Mouse (Mus musculus) lung, embryonic 14.5 days (tissue): Measurements from ENCODE around the gene Tmc6. TPM values are rescaled to one million over a fixed set of nuclear protein-coding genes. Genes with fewer than 3 reads are reported as not detected.
"Not testable (repeated sequence)": the region's sequence is repeated elsewhere in the genome, so short reads cannot be mapped to it uniquely, and the experiment has no call there.

ENCODE experiments used
- ATAC-seq: fragments of 200-750 bp; cut with Nextera tagmentation; 2 replicates; pipeline ENCODE4 v1.8.0; 2017; ENCODE audit warnings: mild to moderate bottlenecking, moderate TSS enrichment, moderate library complexity; ENCODE audit not compliant: insufficient read depth
- DNase-seq: peaks from one replicate; pipeline ENCODE4 v3.0.0-alpha.2; 2015
- H3K27ac ChIP-seq: fragments of 300-500 bp; sonication (generic); 2 replicates; pipeline ENCODE4 v1.5.1; 2014; ENCODE audit warnings: low read depth, mild to moderate bottlenecking, moderate library complexity
- H3K27me3 ChIP-seq: fragments of 300-500 bp; sonication (generic); 2 replicates; pipeline ENCODE4 v1.6.1; 2014; ENCODE audit warnings: low read length, control low read depth; ENCODE audit not compliant: insufficient read depth
- H3K36me3 ChIP-seq: fragments of 300-500 bp; sonication (generic); 2 replicates; pipeline ENCODE4 v1.6.1; 2014; ENCODE audit warnings: control low read depth; ENCODE audit not compliant: insufficient read depth
- H3K4me1 ChIP-seq: fragments of 300-500 bp; sonication (generic); 2 replicates; pipeline ENCODE4 v1.6.1; 2014; ENCODE audit warnings: antibody characterized with exemption, control low read depth; ENCODE audit not compliant: insufficient read depth
- H3K4me2 ChIP-seq: fragments of 300-500 bp; sonication (generic); 2 replicates; pipeline ENCODE4 v1.6.1; 2014; ENCODE audit warnings: mild to moderate bottlenecking
- H3K4me3 ChIP-seq: fragments of 300-500 bp; sonication (generic); 2 replicates; pipeline ENCODE4 v1.5.1; 2014; ENCODE audit warnings: low read depth, low read length
- H3K9ac ChIP-seq: fragments of 300-500 bp; sonication (generic); 2 replicates; pipeline ENCODE4 v1.6.1; 2014
- H3K9me3 ChIP-seq: fragments of 300-500 bp; sonication (generic); 2 replicates; pipeline ENCODE4 v1.6.1; 2016; ENCODE audit warnings: low read depth, low read length, control low read depth
- CTCF ChIP-seq: IDR thresholded peaks from 2 replicates; pipeline ENCODE4 v1.5.1; 2016; ENCODE audit warnings: antibody characterized with exemption, low read depth
- WGBS: fragments of 180-500 bp; shearing (Covaris S2); extraction: QIAGEN DNeasy Blood & Tissue Kit; methylation state at CpG from one replicate; pipeline ENCODE4 v1.1.7; 2014; 5-methylcytosine and 5-hydroxymethylcytosine counted together
- polyA plus RNA-seq: library from polyadenylated mRNA; unstranded; fragments of >200 nt; fragmentation: Nextera tagmentation; extraction: Ambion mirVana; gene quantifications from 2 replicates; pipeline ENCODE4 v1.2.1, GENCODE M21; 2014

The Tmc6 gene
- polyA plus RNA-seq, 1 experiment from 2014 or later: 18.6 TPM

- Histone ChIP-seq H3K9me3 (no peaks in the 10 kb centered on the region), H3K4me2 (peak overlapping the region; percentile 48), H3K4me3 (no peak overlapping the region; the same call in 1 of the 2 replicates), H3K27ac (no peak overlapping the region), H3K27me3 (0 out of 2 replicates have a peak, but pooled peaks cover 3% of the 10 kb centered on the region), H3K9ac (no peak overlapping the region; the same call in 1 of the 2 replicates), H3K36me3 (no peaks in the 10 kb centered on the region), H3K4me1 (peaks cover 4% of the 10 kb centered on the region; the same call in 1 of the 2 replicates)
- DNase-seq (no peak), ATAC-seq (peak; percentile 40)
- WGBS: 32% methylated on average over 23 of the region's 23 CpGs
- peak; percentile 46 for TF ChIP-seq CTCF
These were observed 8.9 kb upstream of the Tmc6 start for GRCm38 (mm10) chr11:117790703-117791440.

- Histone ChIP-seq H3K27ac (no peak overlapping the region), H3K4me2 (peak overlapping the region; percentile 48), H3K4me3 (no peak overlapping the region; the same call in 1 of the 2 replicates), H3K36me3 (no peaks in the 10 kb centered on the region), H3K9ac (no peak overlapping the region; the same call in 1 of the 2 replicates), H3K27me3 (0 out of 2 replicates have a peak, but pooled peaks cover 3% of the 10 kb centered on the region), H3K9me3 (no peaks in the 10 kb centered on the region), H3K4me1 (peaks cover 4% of the 10 kb centered on the region; the same call in 1 of the 2 replicates)
- peak; percentile 83 for DNase-seq
- peak; percentile 65 for ATAC-seq
- peak; percentile 87 for TF ChIP-seq CTCF
- WGBS: 9% methylated on average over 14 of the region's 14 CpGs
These were observed 8.3 kb upstream of the Tmc6 start for GRCm38 (mm10) chr11:117790286-117790685.

- not testable (repeated sequence) for H3K9ac ChIP-seq, H3K4me3 ChIP-seq, DNase-seq, H3K9me3 ChIP-seq, ATAC-seq, H3K4me1 ChIP-seq, H3K4me2 ChIP-seq, H3K36me3 ChIP-seq, H3K27ac ChIP-seq, H3K27me3 ChIP-seq
- WGBS: 69% methylated on average over 7 of the region's 7 CpGs
These were observed 6.5 kb upstream of the Tmc6 start for GRCm38 (mm10) chr11:117788481-117788880.

- H3K4me2 ChIP-seq: no peak overlapping the region
- H3K9me3 ChIP-seq: no peaks in the 10 kb centered on the region
These were observed 4.3 kb upstream of the Tmc6 start for GRCm38 (mm10) chr11:117786294-117786693.

GRCm38 (mm10) chr11:117783683-117784309 is 1.8 kb upstream of the Tmc6 start:
- Histone ChIP-seq H3K9ac (peak overlapping the region; percentile 54; the same call in 1 of the 2 replicates), H3K4me3 (peak overlapping the region; percentile 50), H3K9me3 (no peaks in the 10 kb centered on the region), H3K36me3 (no peaks in the 10 kb centered on the region), H3K4me1 (peaks cover 28% of the 10 kb centered on the region), H3K27ac (no peak overlapping the region), H3K27me3 (no peaks in the 10 kb centered on the region), H3K4me2 (peak overlapping the region; percentile 98)
- 40% methylated on average over 10 of the region's 10 CpGs for WGBS
- TF ChIP-seq CTCF: no peak
- DNase-seq: peak; percentile 46
- no peak for ATAC-seq

More at GRCm38 (mm10) chr11:117786294-117786693, 4.3 kb upstream of the Tmc6 start:
- H3K9ac ChIP-seq: no peak overlapping the region
- H3K36me3 ChIP-seq: no peaks in the 10 kb centered on the region
- no peak overlapping the region for H3K27ac ChIP-seq
- peaks cover 5% of the 10 kb centered on the region; the same call in 1 of the 2 replicates for H3K4me1 ChIP-seq
- peak; percentile 74 for TF ChIP-seq CTCF
- 0 out of 2 replicates have a peak, but pooled peaks cover 3% of the 10 kb centered on the region for H3K27me3 ChIP-seq
- DNase-seq (peak; percentile 70), ATAC-seq (no peak)
- no peak overlapping the region for H3K4me3 ChIP-seq
- WGBS: 10% methylated on average over 10 of the region's 10 CpGs

GRCm38 (mm10) chr11:117783089-117783488 is 1.1 kb upstream of the Tmc6 start:
- DNase-seq (peak; percentile 80), ATAC-seq (0 out of 2 replicates have a peak, but pooled peaks have one; percentile 7)
- Histone ChIP-seq H3K4me1 (peaks cover 28% of the 10 kb centered on the region), H3K27me3 (no peaks in the 10 kb centered on the region), H3K4me2 (peak overlapping the region; percentile 98), H3K27ac (peak overlapping the region; percentile 89), H3K9me3 (no peaks in the 10 kb centered on the region), H3K36me3 (0 out of 2 replicates have a peak, but pooled peaks cover 2% of the 10 kb centered on the region), H3K9ac (peak overlapping the region; percentile 54), H3K4me3 (peak overlapping the region; percentile 50)
- peak; percentile 68 for TF ChIP-seq CTCF
- WGBS: 5% methylated on average over 31 of the region's 31 CpGs

- DNase-seq: no peak
- 0 out of 2 replicates have a peak, but pooled peaks cover 6% of the 10 kb centered on the region for H3K36me3 ChIP-seq
- H3K4me2 ChIP-seq: peak overlapping the region; percentile 98
- peak overlapping the region; percentile 89 for H3K27ac ChIP-seq
- H3K9ac ChIP-seq: peak overlapping the region; percentile 54
- TF ChIP-seq CTCF: no peak
- peak overlapping the region; percentile 50 for H3K4me3 ChIP-seq
- H3K4me1 ChIP-seq: peaks cover 28% of the 10 kb centered on the region
- H3K27me3 ChIP-seq: no peaks in the 10 kb centered on the region
- 45% methylated on average over 9 of the region's 9 CpGs for WGBS
- no peak for ATAC-seq
- H3K9me3 ChIP-seq: no peaks in the 10 kb centered on the region
These were observed 672 bp upstream of the Tmc6 start for GRCm38 (mm10) chr11:117782705-117783034.
